Mouse (Mus musculus) G1E (cell line): Measurements from ENCODE around the gene Slc22a12.

Source experiments
- CTCF ChIP-seq: IDR thresholded peaks from 2 replicates; pipeline ENCODE4 v1.5.1; 2012; ENCODE audit warnings: low read depth, low read length, inconsistent platforms, mixed read lengths
- GATA1 ChIP-seq: IDR thresholded peaks from 2 replicates; pipeline ENCODE4 v1.6.1; 2012; ENCODE audit warnings: borderline replicate concordance, low read length, inconsistent platforms, mixed read lengths

DNA sequence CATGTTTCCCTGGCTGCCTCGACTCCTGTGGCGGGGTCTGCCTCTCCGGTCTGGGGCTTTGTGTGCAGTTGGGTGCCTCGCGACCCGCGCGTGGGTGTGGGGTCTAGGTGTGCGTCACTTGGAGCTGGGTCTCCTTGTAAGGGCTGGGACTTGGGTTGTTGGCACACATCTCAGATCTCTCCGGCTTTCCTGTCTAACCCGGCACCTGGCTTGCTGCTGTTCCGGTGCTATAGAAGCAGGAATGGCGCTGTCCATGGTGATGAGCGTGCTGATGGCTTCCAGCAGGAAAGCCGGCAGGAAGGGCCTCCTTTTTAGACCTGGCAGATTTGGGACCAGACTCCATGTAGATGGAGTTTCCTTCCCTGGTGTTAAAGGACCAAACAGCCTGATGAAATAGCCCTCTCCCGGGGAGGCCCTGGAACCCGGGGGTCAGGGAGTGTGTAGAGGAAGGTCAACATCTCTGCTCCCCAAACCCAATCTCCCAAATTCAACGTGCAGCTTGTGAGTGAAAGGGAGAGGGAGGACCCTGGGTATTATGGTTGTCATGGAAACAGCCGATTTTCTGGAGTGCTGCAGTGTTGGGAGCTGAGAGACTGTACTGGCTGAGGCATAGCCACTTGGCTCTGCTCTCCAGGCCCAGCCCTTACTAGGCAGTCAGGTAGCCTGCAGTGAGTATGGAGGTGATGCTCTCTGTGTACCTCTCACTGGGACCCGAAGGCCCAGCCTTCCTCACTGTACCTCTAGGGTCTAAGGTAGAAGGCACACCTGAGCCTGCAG, 40.1 kb downstream of the Slc22a12 start:
- TF ChIP-seq CTCF (no peak), GATA1 (no peak)
